Mouse (Mus musculus): ENCODE results near the gene Nxf1.

DNA sequence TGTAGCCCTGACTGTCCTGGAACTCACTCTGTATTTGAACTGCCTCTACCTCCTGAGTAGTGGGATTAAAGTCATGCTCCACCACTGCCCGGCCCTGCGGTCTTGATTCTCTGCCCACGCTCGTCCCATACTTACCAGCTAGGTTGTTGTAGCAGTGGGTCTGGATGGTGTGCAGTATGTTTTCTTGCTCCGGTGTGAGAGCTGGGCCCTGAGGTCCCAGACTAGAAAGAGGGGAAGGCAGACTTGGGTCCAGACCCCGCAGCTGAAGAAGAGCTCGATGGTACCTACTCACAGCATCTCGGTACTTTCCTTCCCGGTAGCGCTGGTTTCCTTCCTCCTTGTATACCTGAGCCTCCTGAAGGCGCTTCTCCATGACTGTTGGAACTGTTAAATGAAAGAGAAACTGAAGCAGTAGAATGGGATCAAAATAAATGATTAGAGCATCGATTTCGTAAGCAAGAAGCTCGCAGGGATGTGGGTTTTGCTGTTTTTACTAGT, 61.5 kb downstream of the Nxf1 start:
- no peak for TF ChIP-seq CTCF (IDR thresholded peaks at IDR 0.05 in 2 of 3, conservative IDR thresholded peaks at IDR 0.05 in 1 of 3; ENCODE audit: control insufficient read depth in 1 of 3, insufficient read depth in 1 of 3, low read depth in 2 of 3, low read length in 3 of 3, poor library complexity in 1 of 3, severe bottlenecking in 1 of 3)
- TF ChIP-seq POLR2A (IDR thresholded peaks at IDR 0.05; ENCODE audit: control insufficient read depth in 1 of 2, insufficient read depth in 1 of 2, low read depth in 1 of 2, low read length in 2 of 2, poor library complexity in 1 of 2), result no peak
- TF ChIP-seq EP300 (IDR thresholded peaks at IDR 0.05; ENCODE audit: low read depth in 1 of 2, low read length in 2 of 2), result no peak
- TF ChIP-seq JUND (IDR thresholded peaks at IDR 0.05; ENCODE audit: low read depth, low read length), result no peak
- TF ChIP-seq ZMIZ1 (IDR thresholded peaks at IDR 0.05; ENCODE audit: low read depth, low read length), result peak; percentile 23; the same call in 1 of the 2 replicates
- no peak for TF ChIP-seq MAFK (IDR thresholded peaks at IDR 0.05; ENCODE audit: borderline replicate concordance, low read depth, low read length)
- TF ChIP-seq SIN3A (IDR thresholded peaks at IDR 0.05; ENCODE audit: low read length), result no peak

Data from MEL (cell line).